Mouse (Mus musculus) cerebellum, postnatal 4 days (tissue): Measurements from ENCODE around the gene Scpep1.

Experiments used
- DNase-seq, 2 experiments: peaks; one replicate each; pipeline ENCODE4 v3.0.0; 2022; ENCODE audit warnings: low spot score in 2 of 2, mixed read lengths in 1 of 2

Scpep1 gene

DNA sequence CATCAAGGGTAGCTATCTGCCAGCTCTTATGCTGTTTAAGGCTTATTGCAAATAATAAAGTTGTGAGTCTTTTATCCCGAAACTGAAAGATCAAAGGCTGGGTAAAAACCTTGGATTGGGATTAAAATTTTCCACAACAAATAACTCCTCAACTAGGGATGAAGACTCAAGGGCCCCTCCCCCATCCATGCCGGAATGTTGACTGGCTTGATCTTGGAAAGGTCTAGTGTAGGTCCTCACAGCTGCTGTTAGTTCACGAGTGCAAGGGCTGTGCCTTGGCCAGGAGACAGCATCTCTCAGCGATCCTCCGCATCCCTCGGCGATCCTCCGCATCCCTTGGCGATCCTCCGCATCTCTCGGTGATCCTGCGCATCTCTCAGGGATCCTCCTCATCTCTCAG is 77.3 kb downstream of the Scpep1 start:
- no peak for DNase-seq
